Mouse (Mus musculus) forebrain, embryonic 16.5 days (tissue): ENCODE measurements at regions not wholly inside any gene's neighbourhood (a gene's known extent, or its start where the extent isn't known, plus 50 kb on each side); places are given as distances from the start of the nearest gene placed in this dataset.

ENCODE experiments used
- ATAC-seq: fragments of 200-750 bp; cut with Nextera tagmentation; 2 replicates; pipeline ENCODE4 v1.8.0; 2017; ENCODE audit warnings: mild to moderate bottlenecking, moderate library complexity
- H3K27ac ChIP-seq: fragments of 300-500 bp; sonication (generic); 2 replicates; pipeline ENCODE4 v1.5.1; 2014; ENCODE audit warnings: low read length, control low read depth
- H3K27me3 ChIP-seq: fragments of 300-500 bp; sonication (generic); replicated peaks from 2 replicates; pipeline ENCODE4 v1.6.1; 2014; ENCODE audit warnings: low read length; ENCODE audit not compliant: control insufficient read depth, insufficient read depth
- H3K36me3 ChIP-seq: fragments of 300-500 bp; sonication (generic); 2 replicates; pipeline ENCODE4 v1.6.1; 2014; ENCODE audit not compliant: control insufficient read depth, insufficient read depth
- H3K4me1 ChIP-seq: fragments of 300-500 bp; sonication (generic); replicated peaks from 2 replicates; pipeline ENCODE4 v1.6.1; 2014; ENCODE audit warnings: low read length; ENCODE audit not compliant: control insufficient read depth, insufficient read depth
- H3K4me2 ChIP-seq: fragments of 300-500 bp; sonication (generic); 2 replicates; pipeline ENCODE4 v1.6.1; 2014; ENCODE audit warnings: mild to moderate bottlenecking, low read length, control low read depth
- H3K4me3 ChIP-seq: fragments of 300-500 bp; sonication (generic); replicated peaks from 2 replicates; pipeline ENCODE4 v1.5.1; 2014; ENCODE audit warnings: mild to moderate bottlenecking, low read length, control low read depth
- H3K9ac ChIP-seq: fragments of 300-500 bp; sonication (generic); replicated peaks from 2 replicates; pipeline ENCODE4 v1.6.1; 2014; ENCODE audit warnings: low read depth, low read length, control low read depth
- H3K9me3 ChIP-seq: fragments of 300-500 bp; sonication (generic); 2 replicates; pipeline ENCODE4 v1.6.1; 2016; ENCODE audit warnings: low read length; ENCODE audit not compliant: control insufficient read depth
- WGBS: fragments of 180-500 bp; shearing (Covaris S2); extraction: QIAGEN DNeasy Blood & Tissue Kit; methylation state at CpG from one replicate; pipeline ENCODE4 v1.1.7; 2014; 5-methylcytosine and 5-hydroxymethylcytosine counted together

DNA sequence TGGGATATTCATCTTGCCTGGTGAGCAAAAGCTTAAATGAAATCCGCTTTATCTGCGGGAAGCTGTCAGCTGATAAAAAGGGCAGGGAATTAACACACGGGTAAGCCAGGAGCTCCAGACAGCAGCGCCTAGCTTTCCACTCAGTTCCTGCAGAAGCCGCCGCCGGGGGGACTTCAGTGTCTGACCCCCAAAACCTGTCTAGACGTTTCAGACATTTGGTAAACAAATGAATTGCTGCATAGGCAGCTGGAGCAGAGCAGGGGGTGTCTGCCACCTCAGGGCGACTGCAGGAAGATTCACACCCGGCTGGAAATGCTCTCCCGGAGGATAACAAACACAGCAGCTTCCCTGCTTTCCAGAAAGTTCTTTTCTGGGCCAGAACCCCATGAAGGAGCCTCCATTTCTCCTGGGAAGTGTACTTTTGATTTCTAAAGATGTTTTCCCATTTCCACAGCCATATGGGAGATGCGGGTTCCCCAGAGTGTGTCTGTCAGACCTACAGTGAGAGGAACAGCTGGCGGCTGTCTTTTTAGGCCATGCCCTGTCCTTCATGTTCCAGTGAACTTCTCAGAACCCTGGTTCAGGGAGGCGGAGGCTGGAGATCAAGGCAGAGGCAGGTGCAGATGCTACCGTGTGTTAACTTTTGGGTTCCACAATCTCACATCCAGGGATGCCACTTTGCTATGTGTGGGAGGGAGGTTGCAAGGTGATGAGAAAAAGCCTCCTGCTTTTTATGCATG, 58.7 kb upstream of the Pmepa1 start:
- ATAC-seq: no peak
- no peaks in the 10 kb centered on the region for H3K27me3 ChIP-seq
- H3K4me1 ChIP-seq: peaks cover 33% of the 10 kb centered on the region
- no peak overlapping the region for H3K9ac ChIP-seq
- H3K27ac ChIP-seq: no peak overlapping the region
- H3K36me3 ChIP-seq: no peaks in the 10 kb centered on the region
- no peak overlapping the region for H3K4me3 ChIP-seq
- no peak overlapping the region for H3K4me2 ChIP-seq
- no peaks in the 10 kb centered on the region for H3K9me3 ChIP-seq
- 21% methylated on average over 15 of the region's 15 CpGs for WGBS

DNA sequence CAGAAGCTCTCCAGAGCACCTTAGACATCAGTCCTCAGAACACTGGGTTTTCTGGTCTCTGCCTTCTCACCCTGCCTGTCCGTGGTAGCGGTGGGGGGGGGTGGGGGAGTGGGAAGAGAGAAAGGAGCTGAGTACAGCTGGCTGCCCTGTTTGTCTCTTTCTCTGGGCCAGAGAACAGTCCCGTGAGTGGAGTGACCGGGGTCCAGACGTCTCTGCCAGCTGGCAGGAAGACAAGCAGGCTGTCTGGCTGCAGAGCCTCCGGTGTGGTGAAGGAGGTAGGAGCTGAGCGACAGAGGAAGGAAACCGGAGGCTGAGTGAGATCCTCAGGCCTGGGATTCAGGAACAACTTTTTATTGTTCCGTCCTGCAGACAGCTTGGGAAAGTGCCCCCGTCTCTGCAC, 59.5 kb upstream of the Pmepa1 start:
- Histone ChIP-seq H3K27me3 (no peaks in the 10 kb centered on the region), H3K4me3 (no peak overlapping the region), H3K36me3 (no peaks in the 10 kb centered on the region), H3K4me2 (no peak overlapping the region), H3K4me1 (peaks cover 42% of the 10 kb centered on the region), H3K27ac (0 out of 2 replicates have a peak overlapping the region, but pooled peaks have one; percentile 1), H3K9ac (no peak overlapping the region), H3K9me3 (no peaks in the 10 kb centered on the region)
- WGBS: 11% methylated on average over 10 of the region's 10 CpGs
- ATAC-seq: peak; percentile 51

DNA sequence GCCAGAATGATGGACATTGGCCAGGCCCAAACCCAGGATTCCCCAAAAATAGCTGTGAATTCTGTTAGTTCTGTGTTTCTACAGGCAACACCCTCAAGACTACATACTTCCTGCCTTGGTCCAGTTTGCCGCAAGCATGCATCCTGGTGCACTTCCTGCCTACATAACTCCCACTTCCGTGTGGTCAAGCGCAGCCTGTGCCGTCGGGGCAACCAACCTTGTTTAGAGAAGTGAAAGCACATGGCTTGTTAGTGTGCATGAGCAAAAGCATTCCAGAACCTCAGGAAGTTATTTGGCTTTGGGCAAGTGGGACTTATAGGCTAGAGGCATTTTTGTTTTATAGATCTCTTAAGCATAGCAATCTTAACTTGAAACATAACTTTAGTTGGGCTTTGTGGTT, 61.3 kb upstream of the Pmepa1 start:
- Histone ChIP-seq H3K4me1 (peaks cover 48% of the 10 kb centered on the region), H3K4me2 (no peak overlapping the region), H3K4me3 (no peak overlapping the region), H3K9me3 (no peaks in the 10 kb centered on the region), H3K27me3 (no peaks in the 10 kb centered on the region), H3K9ac (no peak overlapping the region), H3K27ac (no peak overlapping the region), H3K36me3 (no peaks in the 10 kb centered on the region)
- ATAC-seq: no peak
- 92% methylated on average over 5 of the region's 5 CpGs for WGBS

DNA sequence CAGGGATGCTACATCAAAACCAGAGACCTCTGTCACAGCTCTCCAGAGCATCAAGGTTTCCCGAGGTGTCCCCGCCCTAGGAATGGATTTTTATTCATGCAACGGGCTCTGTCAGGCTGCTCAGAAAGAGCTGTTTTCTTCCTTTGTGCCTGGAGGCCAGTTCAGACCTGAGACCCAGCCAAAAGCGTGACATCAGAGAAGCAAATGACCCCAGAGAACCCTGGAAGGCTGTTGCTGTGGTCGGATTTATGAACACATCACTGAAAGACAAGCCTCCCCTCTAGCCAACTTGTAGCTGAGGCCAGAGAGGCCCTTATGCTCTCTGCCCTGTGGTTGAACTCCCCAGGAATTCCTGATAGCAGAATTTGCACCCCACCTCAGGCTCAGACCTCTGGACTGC, 62.3 kb upstream of the Pmepa1 start:
- H3K4me3 ChIP-seq: no peak overlapping the region
- H3K9ac ChIP-seq: no peak overlapping the region
- H3K36me3 ChIP-seq: no peaks in the 10 kb centered on the region
- WGBS: 32% methylated on average over 5 of the region's 5 CpGs
- H3K27me3 ChIP-seq: no peaks in the 10 kb centered on the region
- ATAC-seq: no peak
- no peak overlapping the region for H3K4me2 ChIP-seq
- peaks cover 57% of the 10 kb centered on the region for H3K4me1 ChIP-seq
- H3K27ac ChIP-seq: no peak overlapping the region
- H3K9me3 ChIP-seq: no peaks in the 10 kb centered on the region

DNA sequence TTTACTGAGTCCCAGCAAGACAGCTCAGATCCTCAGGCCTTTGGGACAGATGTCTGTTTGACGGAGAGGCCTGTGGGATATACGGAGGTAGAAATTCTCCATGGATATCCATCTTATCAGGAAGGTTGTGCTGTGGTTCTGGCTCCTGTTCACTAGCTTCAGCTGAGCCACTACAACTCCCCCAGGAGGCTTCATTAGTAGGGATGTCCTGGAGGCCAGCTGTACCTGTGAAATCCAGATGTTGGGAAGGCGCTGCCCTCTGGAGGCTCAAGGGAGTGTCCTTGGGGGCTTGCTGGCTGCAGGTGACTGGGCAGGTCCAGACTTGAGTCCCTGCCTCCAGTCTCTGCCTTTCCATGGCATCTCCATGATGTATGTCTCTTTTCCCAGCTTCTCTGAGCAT, 62.9 kb upstream of the Pmepa1 start:
- no peak for ATAC-seq
- Histone ChIP-seq H3K27me3 (no peaks in the 10 kb centered on the region), H3K4me3 (no peak overlapping the region), H3K36me3 (no peaks in the 10 kb centered on the region), H3K4me2 (no peak overlapping the region), H3K9me3 (no peaks in the 10 kb centered on the region), H3K9ac (no peak overlapping the region), H3K4me1 (peaks cover 57% of the 10 kb centered on the region), H3K27ac (no peak overlapping the region)
- 73% methylated on average over 3 of the region's 3 CpGs for WGBS

DNA sequence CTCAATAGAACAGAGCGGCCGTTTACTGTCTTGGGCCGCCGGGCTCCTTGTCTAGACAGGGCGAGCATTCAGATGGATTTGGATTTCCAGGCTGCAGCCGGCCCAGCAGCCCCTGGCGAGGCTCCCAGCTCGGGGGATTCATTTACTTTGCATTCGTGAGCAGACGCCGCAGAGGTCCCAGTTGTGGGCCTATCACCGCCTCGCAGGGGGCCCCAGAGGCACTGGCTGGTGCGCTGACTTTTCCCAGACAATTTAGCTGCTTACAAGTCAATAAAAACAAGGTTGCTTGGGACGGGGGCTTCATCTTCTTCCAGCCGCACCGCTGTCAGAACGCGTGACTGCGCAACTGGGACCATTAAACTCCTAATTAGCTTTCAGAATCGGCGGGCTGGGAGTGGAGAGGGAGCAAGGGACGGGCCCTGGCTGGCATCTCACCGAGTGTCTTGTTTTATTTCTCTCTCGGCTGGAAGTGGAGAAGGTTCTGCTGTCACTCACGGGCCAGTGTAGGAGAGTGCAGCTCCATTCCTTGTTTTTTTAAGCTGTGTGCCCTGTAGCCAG, 63.8 kb upstream of the Pmepa1 start:
- H3K27me3 ChIP-seq: no peaks in the 10 kb centered on the region
- H3K4me3 ChIP-seq: peak overlapping the region; percentile 21
- H3K9ac ChIP-seq: 0 out of 2 replicates have a peak overlapping the region, but pooled peaks have one; percentile 10
- peaks cover 50% of the 10 kb centered on the region for H3K4me1 ChIP-seq
- H3K27ac ChIP-seq: peak overlapping the region; percentile 52
- 2% methylated on average over 26 of the region's 26 CpGs for WGBS
- H3K9me3 ChIP-seq: no peaks in the 10 kb centered on the region
- peak overlapping the region; percentile 55 for H3K4me2 ChIP-seq
- ATAC-seq: peak; percentile 75
- no peaks in the 10 kb centered on the region for H3K36me3 ChIP-seq

DNA sequence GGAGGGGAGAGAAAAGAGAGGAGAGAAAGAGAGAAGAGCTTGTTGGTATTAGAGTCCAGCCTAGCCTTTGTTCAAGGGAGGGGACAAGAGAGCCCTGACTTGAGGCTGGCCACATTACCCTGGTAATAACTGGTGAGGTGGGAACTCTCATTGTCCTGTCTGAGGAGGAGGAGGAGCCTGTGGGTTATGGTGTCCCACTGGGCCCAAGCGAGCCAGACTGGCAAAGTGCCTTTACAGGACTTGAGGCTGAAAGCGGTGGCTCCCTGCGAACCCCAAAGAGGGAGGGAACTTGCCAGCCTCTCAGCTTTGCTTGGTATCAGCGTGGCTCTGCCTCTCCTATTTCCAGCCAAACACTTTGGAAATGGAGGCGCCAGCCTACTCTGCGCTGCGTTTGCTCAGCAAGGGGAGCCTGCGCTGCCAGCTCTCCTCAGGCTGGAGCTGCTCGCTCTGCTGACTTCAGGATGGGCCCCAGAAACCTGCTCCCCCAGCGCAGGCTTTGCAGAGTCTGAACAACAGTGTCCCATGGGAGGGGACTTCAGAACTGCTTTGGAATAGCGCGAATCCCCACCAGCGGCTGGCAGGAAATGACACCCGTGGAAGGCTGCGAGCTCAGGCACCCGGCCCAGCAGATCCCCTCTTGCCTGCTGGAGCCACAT, 66.4 kb upstream of the Pmepa1 start:
- H3K9me3 ChIP-seq: no peaks in the 10 kb centered on the region
- no peak overlapping the region for H3K9ac ChIP-seq
- 45% methylated on average over 16 of the region's 16 CpGs for WGBS
- H3K27me3 ChIP-seq: no peaks in the 10 kb centered on the region
- no peaks in the 10 kb centered on the region for H3K36me3 ChIP-seq
- no peak overlapping the region for H3K4me2 ChIP-seq
- H3K4me1 ChIP-seq: peaks cover 36% of the 10 kb centered on the region
- H3K4me3 ChIP-seq: no peak overlapping the region
- no peak overlapping the region for H3K27ac ChIP-seq
- peak; percentile 43 for ATAC-seq

DNA sequence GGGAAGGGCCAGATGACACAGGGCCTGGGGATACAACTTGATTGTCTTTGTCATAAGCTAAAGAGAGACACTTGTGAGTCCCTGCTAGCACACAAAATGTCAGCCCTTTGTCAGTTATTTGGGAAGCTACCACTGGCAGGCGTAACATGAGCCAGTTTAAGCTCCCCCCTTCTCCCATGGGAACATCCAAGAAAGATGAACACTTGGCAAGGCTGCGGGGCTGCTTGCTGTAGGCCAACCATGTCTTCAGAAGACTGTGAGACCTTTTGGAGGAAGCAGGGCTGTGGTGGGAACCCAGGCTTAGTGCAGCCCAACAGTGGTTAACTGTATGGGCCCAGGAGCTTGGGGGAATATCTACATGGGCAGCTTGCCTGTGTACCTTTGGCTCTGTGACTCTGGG, 67.3 kb upstream of the Pmepa1 start:
- Histone ChIP-seq H3K4me3 (no peak overlapping the region), H3K27ac (no peak overlapping the region), H3K4me2 (no peak overlapping the region), H3K9ac (no peak overlapping the region), H3K36me3 (no peaks in the 10 kb centered on the region), H3K27me3 (no peaks in the 10 kb centered on the region), H3K9me3 (no peaks in the 10 kb centered on the region), H3K4me1 (peaks cover 36% of the 10 kb centered on the region)
- WGBS: 78% methylated on average over 2 of the region's 2 CpGs
- ATAC-seq: no peak

DNA sequence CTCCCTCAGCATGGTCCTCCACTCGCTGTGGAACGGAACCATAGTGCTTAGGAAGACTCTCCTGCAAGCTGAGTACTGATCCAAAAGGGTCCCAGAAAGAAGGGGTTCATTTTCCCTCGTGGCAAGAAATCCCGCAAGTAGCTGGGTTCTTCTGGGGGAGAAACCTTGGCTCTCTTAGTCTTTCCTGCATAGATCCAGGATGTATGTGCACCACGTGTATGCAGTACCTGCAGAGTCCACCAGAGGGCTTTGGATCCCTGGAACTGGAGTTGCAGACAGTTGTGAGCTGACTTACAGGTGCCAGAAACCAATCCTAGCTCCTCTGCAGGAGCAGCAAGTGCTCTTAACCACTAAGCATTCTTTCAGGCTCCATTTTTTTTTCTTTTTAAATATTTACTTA, 67.9 kb upstream of the Pmepa1 start:
- no peak overlapping the region for H3K4me3 ChIP-seq
- no peak overlapping the region for H3K27ac ChIP-seq
- H3K27me3 ChIP-seq: no peaks in the 10 kb centered on the region
- H3K9me3 ChIP-seq: no peaks in the 10 kb centered on the region
- H3K36me3 ChIP-seq: no peaks in the 10 kb centered on the region
- ATAC-seq: no peak
- 94% methylated on average over 5 of the region's 5 CpGs for WGBS
- H3K4me1 ChIP-seq: peaks cover 31% of the 10 kb centered on the region
- no peak overlapping the region for H3K4me2 ChIP-seq
- H3K9ac ChIP-seq: no peak overlapping the region
